Mouse (Mus musculus) heart, embryonic 15.5 days (tissue): ENCODE measurements at regions not wholly inside any gene's neighbourhood (a gene's known extent, or its start where the extent isn't known, plus 50 kb on each side); places are given as distances from the start of the nearest gene placed in this dataset.

ENCODE experiments used
- ATAC-seq: fragments of 200-750 bp; cut with Nextera tagmentation; replicated peaks from 2 replicates; pipeline ENCODE4 v1.8.0; 2017; ENCODE audit warnings: low read depth, moderate TSS enrichment; ENCODE audit not compliant: insufficient number of reproducible peaks, insufficient read depth, low FRiP score
- H3K27ac ChIP-seq: fragments of 300-500 bp; sonication (generic); 2 replicates; pipeline ENCODE4 v1.5.1; 2015; ENCODE audit warnings: mild to moderate bottlenecking, inconsistent platforms
- H3K27me3 ChIP-seq: fragments of 300-500 bp; sonication (generic); 2 replicates; pipeline ENCODE4 v1.6.1; 2015; ENCODE audit warnings: inconsistent platforms
- H3K36me3 ChIP-seq: fragments of 300-500 bp; sonication (generic); 2 replicates; pipeline ENCODE4 v1.6.1; 2015; ENCODE audit warnings: mild to moderate bottlenecking, inconsistent platforms
- H3K4me1 ChIP-seq: fragments of 300-500 bp; sonication (generic); replicated peaks from 2 replicates; pipeline ENCODE4 v1.6.1; 2015; ENCODE audit warnings: inconsistent platforms
- H3K4me2 ChIP-seq: fragments of 300-500 bp; sonication (generic); 2 replicates; pipeline ENCODE4 v1.6.1; 2015; ENCODE audit warnings: inconsistent platforms, mild to moderate bottlenecking, moderate library complexity
- H3K4me3 ChIP-seq: fragments of 300-500 bp; sonication (generic); 2 replicates; pipeline ENCODE4 v1.5.1; 2015; ENCODE audit warnings: mild to moderate bottlenecking, inconsistent platforms
- H3K9ac ChIP-seq: fragments of 300-500 bp; sonication (generic); 2 replicates; pipeline ENCODE4 v1.6.1; 2015; ENCODE audit warnings: mild to moderate bottlenecking, inconsistent platforms
- H3K9me3 ChIP-seq: fragments of 300-500 bp; sonication (generic); replicated peaks from 2 replicates; pipeline ENCODE4 v1.6.1; 2016; ENCODE audit warnings: inconsistent platforms
- WGBS: fragments of 180-500 bp; shearing (Covaris S2); methylation state at CpG from one replicate; pipeline ENCODE4 v1.1.7; 2015; ENCODE audit warnings: mixed read lengths; 5-methylcytosine and 5-hydroxymethylcytosine counted together

- Histone ChIP-seq H3K9me3 (no peaks in the 10 kb centered on the region), H3K4me3 (no peak overlapping the region), H3K36me3 (no peaks in the 10 kb centered on the region), H3K27ac (no peak overlapping the region), H3K9ac (no peak overlapping the region), H3K4me1 (no peaks in the 10 kb centered on the region), H3K27me3 (no peaks in the 10 kb centered on the region), H3K4me2 (no peak overlapping the region)
- no peak for ATAC-seq
- WGBS: 64% methylated on average over 1 of the region's 1 CpGs
Observed at GRCm38 (mm10) chr5:39110336-39110735, 233.7 kb upstream of the Clnk start.

- no peak overlapping the region for H3K9ac ChIP-seq
- no peak overlapping the region for H3K4me2 ChIP-seq
- H3K27me3 ChIP-seq: no peaks in the 10 kb centered on the region
- no peak overlapping the region for H3K27ac ChIP-seq
- H3K4me1 ChIP-seq: no peaks in the 10 kb centered on the region
- ATAC-seq: no peak
- 79% methylated on average over 3 of the region's 3 CpGs for WGBS
- no peak overlapping the region for H3K4me3 ChIP-seq
- H3K9me3 ChIP-seq: no peaks in the 10 kb centered on the region
- no peaks in the 10 kb centered on the region for H3K36me3 ChIP-seq
Observed at GRCm38 (mm10) chr5:39109526-39109925, 232.9 kb upstream of the Clnk start.

DNA sequence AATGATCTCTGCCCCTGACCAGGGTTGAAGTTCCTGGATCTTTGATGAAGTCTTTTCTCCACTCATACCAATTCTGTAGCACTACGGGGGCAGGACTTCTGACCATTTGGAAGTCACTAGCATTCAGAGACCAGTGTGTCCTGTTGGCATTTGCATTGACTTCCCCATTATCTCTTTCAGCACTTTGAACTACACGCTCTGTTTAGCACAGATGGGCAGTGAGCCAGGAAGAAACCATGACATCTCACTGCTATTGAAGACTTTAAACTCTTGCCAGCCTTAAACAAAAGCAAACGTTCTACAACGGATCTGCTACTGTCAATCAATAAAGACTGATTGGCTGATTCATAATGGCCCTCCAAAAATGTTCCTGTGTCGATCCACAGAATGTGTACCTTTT lies 222.5 kb upstream of the Clnk start:
- no peak for ATAC-seq
- H3K4me2 ChIP-seq: no peak overlapping the region
- H3K36me3 ChIP-seq: no peaks in the 10 kb centered on the region
- no peaks in the 10 kb centered on the region for H3K27me3 ChIP-seq
- H3K4me1 ChIP-seq: no peaks in the 10 kb centered on the region
- H3K27ac ChIP-seq: no peak overlapping the region
- no peaks in the 10 kb centered on the region for H3K9me3 ChIP-seq
- 35% methylated on average over 5 of the region's 5 CpGs for WGBS
- no peak overlapping the region for H3K9ac ChIP-seq
- no peak overlapping the region for H3K4me3 ChIP-seq

GRCm38 (mm10) chr5:39094875-39095274 lies 218.3 kb upstream of the Clnk start:
- H3K4me1 ChIP-seq: no peaks in the 10 kb centered on the region
- WGBS: 61% methylated on average over 3 of the region's 3 CpGs
- H3K4me2 ChIP-seq: no peak overlapping the region
- H3K9me3 ChIP-seq: no peaks in the 10 kb centered on the region
- H3K27ac ChIP-seq: no peak overlapping the region
- ATAC-seq: no peak
- no peak overlapping the region for H3K9ac ChIP-seq
- no peaks in the 10 kb centered on the region for H3K27me3 ChIP-seq
- no peaks in the 10 kb centered on the region for H3K36me3 ChIP-seq
- H3K4me3 ChIP-seq: no peak overlapping the region

DNA sequence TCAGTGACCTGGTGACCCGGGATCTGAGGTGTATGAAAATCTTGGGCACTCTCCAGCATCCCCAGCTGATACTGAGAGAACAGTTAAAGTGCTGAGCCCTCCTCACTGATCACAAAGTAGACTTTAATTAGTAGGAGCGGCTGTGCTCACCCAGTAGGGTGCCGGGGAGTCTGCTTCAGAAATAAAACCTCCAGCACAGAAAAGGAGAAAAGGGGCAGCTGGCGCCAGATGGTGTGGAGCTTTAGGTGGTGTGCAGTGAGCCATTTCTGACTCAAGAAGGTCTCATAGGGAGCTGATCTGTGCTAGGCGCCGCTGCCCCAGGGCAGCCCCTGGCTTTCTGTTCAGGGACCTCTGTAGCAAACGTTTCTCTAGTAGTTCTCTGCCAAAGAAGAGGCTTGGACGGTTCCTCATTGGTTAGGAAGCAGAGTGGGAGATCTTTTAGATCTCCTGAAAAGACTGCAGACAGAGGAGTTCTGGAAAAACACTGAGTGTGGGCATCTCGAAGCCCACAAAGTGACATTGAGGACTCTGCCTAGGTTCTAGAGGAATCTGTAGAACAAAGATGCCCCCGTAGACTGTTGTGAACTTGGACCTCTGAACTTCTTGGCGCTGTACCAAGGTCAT lies 200.1 kb upstream of the Clnk start:
- no peak overlapping the region for H3K9ac ChIP-seq
- no peak overlapping the region for H3K27ac ChIP-seq
- H3K27me3 ChIP-seq: no peaks in the 10 kb centered on the region
- no peak overlapping the region for H3K4me3 ChIP-seq
- H3K4me2 ChIP-seq: no peak overlapping the region
- ATAC-seq: no peak
- 47% methylated on average over 11 of the region's 11 CpGs for WGBS
- H3K9me3 ChIP-seq: no peaks in the 10 kb centered on the region
- H3K4me1 ChIP-seq: no peaks in the 10 kb centered on the region
- no peaks in the 10 kb centered on the region for H3K36me3 ChIP-seq

GRCm38 (mm10) chr5:39069683-39070082 lies 193.1 kb upstream of the Clnk start:
- no peak for ATAC-seq
- WGBS: 58% methylated on average over 3 of the region's 3 CpGs
- no peak overlapping the region for H3K9ac ChIP-seq
- no peak overlapping the region for H3K27ac ChIP-seq
- no peaks in the 10 kb centered on the region for H3K9me3 ChIP-seq
- H3K4me3 ChIP-seq: no peak overlapping the region
- H3K4me1 ChIP-seq: no peaks in the 10 kb centered on the region
- H3K36me3 ChIP-seq: no peaks in the 10 kb centered on the region
- no peaks in the 10 kb centered on the region for H3K27me3 ChIP-seq
- H3K4me2 ChIP-seq: no peak overlapping the region

- no peaks in the 10 kb centered on the region for H3K9me3 ChIP-seq
- H3K27me3 ChIP-seq: no peaks in the 10 kb centered on the region
- no peak for ATAC-seq
- H3K9ac ChIP-seq: no peak overlapping the region
- no peaks in the 10 kb centered on the region for H3K36me3 ChIP-seq
- no peaks in the 10 kb centered on the region for H3K4me1 ChIP-seq
- 56% methylated on average over 3 of the region's 3 CpGs for WGBS
- H3K27ac ChIP-seq: no peak overlapping the region
- no peak overlapping the region for H3K4me3 ChIP-seq
- no peak overlapping the region for H3K4me2 ChIP-seq
Observed at GRCm38 (mm10) chr5:39063061-39063460, 186.4 kb upstream of the Clnk start.

DNA sequence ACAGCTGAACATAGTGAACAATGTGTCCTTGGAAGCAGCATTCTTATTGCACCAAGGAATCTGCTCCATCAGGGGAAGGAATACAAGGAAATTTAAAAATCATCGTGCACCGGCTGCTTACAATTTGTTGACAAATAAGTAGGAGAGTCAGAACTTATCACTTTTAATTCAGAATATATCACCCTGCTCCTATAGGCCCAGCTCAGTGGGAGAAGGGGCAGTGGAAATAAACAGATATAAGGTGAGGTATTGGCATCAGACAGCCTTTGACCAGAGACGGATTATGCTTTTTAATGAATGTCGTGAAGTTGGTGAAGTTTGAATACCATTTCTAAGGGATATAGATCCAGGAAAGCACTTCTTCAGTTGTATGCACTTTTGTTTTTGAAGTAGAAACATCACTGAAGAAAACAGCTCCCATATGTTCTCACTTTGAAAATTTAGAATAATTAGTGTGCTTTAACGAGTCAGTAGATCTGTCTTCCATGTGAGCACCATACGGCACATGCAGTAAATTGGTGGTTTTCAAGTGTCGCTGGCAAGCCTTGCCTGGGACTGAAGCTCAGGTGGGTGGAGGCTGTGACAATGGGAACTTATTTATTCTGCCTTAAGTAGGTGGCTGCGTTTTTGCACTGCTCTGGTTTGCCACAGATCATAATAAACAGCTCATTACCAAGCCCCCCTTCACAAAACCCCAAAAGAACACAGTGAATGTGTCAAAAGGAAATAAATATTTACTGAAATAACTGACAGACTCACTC lies 176.1 kb upstream of the Clnk start:
- no peaks in the 10 kb centered on the region for H3K36me3 ChIP-seq
- H3K4me3 ChIP-seq: no peak overlapping the region
- no peak overlapping the region for H3K27ac ChIP-seq
- no peak overlapping the region for H3K4me2 ChIP-seq
- WGBS: 82% methylated on average over 8 of the region's 8 CpGs
- no peaks in the 10 kb centered on the region for H3K4me1 ChIP-seq
- no peak overlapping the region for H3K9ac ChIP-seq
- no peaks in the 10 kb centered on the region for H3K9me3 ChIP-seq
- ATAC-seq: no peak
- H3K27me3 ChIP-seq: no peaks in the 10 kb centered on the region

GRCm38 (mm10) chr5:39050512-39050911 lies 173.9 kb upstream of the Clnk start:
- Histone ChIP-seq H3K4me1 (no peaks in the 10 kb centered on the region), H3K27me3 (no peaks in the 10 kb centered on the region), H3K9ac (no peak overlapping the region), H3K27ac (no peak overlapping the region), H3K9me3 (no peaks in the 10 kb centered on the region), H3K4me3 (no peak overlapping the region), H3K36me3 (no peaks in the 10 kb centered on the region), H3K4me2 (no peak overlapping the region)
- ATAC-seq: no peak
- WGBS: 73% methylated on average over 3 of the region's 3 CpGs

DNA sequence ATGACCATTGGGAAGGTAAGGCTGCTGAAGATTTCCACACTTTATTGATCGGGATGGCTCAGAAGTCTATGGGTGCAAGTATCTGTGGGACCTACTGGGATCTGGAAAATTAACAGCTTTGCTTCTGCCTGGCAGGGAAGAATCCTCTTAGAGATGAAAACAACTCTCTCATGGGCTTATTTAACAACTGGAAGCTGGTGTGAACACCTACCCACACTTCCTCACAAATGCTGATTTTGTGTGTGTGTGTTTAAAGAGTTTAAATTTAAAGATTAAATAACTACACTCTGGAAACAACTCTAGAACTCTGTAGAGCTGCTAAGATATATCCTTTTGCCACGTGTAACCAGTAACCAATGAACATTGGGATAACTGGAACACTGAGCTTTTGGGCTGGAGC lies 172.5 kb upstream of the Clnk start:
- no peak overlapping the region for H3K27ac ChIP-seq
- H3K36me3 ChIP-seq: no peaks in the 10 kb centered on the region
- WGBS: 57% methylated on average over 2 of the region's 2 CpGs
- ATAC-seq: no peak
- no peaks in the 10 kb centered on the region for H3K27me3 ChIP-seq
- H3K4me2 ChIP-seq: no peak overlapping the region
- no peaks in the 10 kb centered on the region for H3K4me1 ChIP-seq
- H3K4me3 ChIP-seq: no peak overlapping the region
- no peaks in the 10 kb centered on the region for H3K9me3 ChIP-seq
- H3K9ac ChIP-seq: no peak overlapping the region

GRCm38 (mm10) chr5:39040467-39040866 lies 163.9 kb upstream of the Clnk start:
- 76% methylated on average over 2 of the region's 2 CpGs for WGBS
- no peak overlapping the region for H3K4me2 ChIP-seq
- H3K27ac ChIP-seq: no peak overlapping the region
- H3K9me3 ChIP-seq: no peaks in the 10 kb centered on the region
- no peaks in the 10 kb centered on the region for H3K36me3 ChIP-seq
- H3K4me3 ChIP-seq: no peak overlapping the region
- ATAC-seq: no peak
- H3K4me1 ChIP-seq: peaks cover 4% of the 10 kb centered on the region
- no peak overlapping the region for H3K9ac ChIP-seq
- H3K27me3 ChIP-seq: no peaks in the 10 kb centered on the region

- Histone ChIP-seq H3K4me3 (no peak overlapping the region), H3K36me3 (no peaks in the 10 kb centered on the region), H3K4me2 (no peak overlapping the region), H3K27ac (no peak overlapping the region), H3K9ac (no peak overlapping the region), H3K27me3 (no peaks in the 10 kb centered on the region), H3K4me1 (no peaks in the 10 kb centered on the region), H3K9me3 (no peaks in the 10 kb centered on the region)
- WGBS: 84% methylated on average over 4 of the region's 4 CpGs
- no peak for ATAC-seq
Observed at GRCm38 (mm10) chr5:39023241-39023640, 146.6 kb upstream of the Clnk start.
